Mouse (Mus musculus): ENCODE results near the gene Tmem33. TPM values are rescaled to one million over a fixed set of nuclear protein-coding genes. Genes with fewer than 3 reads are reported as not detected.

Gene Tmem33
- polyA plus RNA-seq, 1 experiment from 2014 or later: 117 TPM

- no peak overlapping the region for H3K4me3 ChIP-seq (ENCODE audit: low read depth, low read length)
- H3K36me3 ChIP-seq (ENCODE audit: control insufficient read depth, insufficient read depth, low read length): peaks cover 16% of the 10 kb centered on the region
- H3K9ac ChIP-seq (ENCODE audit: low read length): no peak overlapping the region
- no peaks in the 10 kb centered on the region for H3K9me3 ChIP-seq (ENCODE audit: control insufficient read depth, low read length)
- H3K27ac ChIP-seq (ENCODE audit: low read depth, low read length): no peak overlapping the region
- no peaks in the 10 kb centered on the region for H3K27me3 ChIP-seq (ENCODE audit: control insufficient read depth, insufficient read depth, low read length)
- no peak for DNase-seq (ENCODE audit: low spot score)
- no peak overlapping the region for H3K4me2 ChIP-seq (ENCODE audit: low read depth, low read length, severe bottlenecking)
- no peak for ATAC-seq (replicated peaks; ENCODE audit: low FRiP score)
- no peaks in the 10 kb centered on the region for H3K4me1 ChIP-seq (replicated peaks; ENCODE audit: control insufficient read depth, insufficient read depth, low read length)
- WGBS: 93% methylated on average over 8 of the region's 8 CpGs
Measured at GRCm38 (mm10) chr5:67269309-67269708, 8.9 kb downstream of the Tmem33 start.

- no peak overlapping the region for H3K9ac ChIP-seq (ENCODE audit: low read length)
- H3K4me3 ChIP-seq (ENCODE audit: low read depth, low read length): no peak overlapping the region
- no peaks in the 10 kb centered on the region for H3K4me1 ChIP-seq (replicated peaks; ENCODE audit: control insufficient read depth, insufficient read depth, low read length)
- H3K4me2 ChIP-seq (ENCODE audit: low read depth, low read length, severe bottlenecking): no peak overlapping the region
- H3K27ac ChIP-seq (ENCODE audit: low read depth, low read length): no peak overlapping the region
- no peaks in the 10 kb centered on the region; the same call in 1 of the 2 replicates for H3K36me3 ChIP-seq (ENCODE audit: control insufficient read depth, insufficient read depth, low read length)
- no peaks in the 10 kb centered on the region for H3K9me3 ChIP-seq (ENCODE audit: control insufficient read depth, low read length)
- no peak for DNase-seq (ENCODE audit: low spot score)
- 93% methylated on average over 9 of the region's 9 CpGs for WGBS
- ATAC-seq (replicated peaks; ENCODE audit: low FRiP score): no peak
- H3K27me3 ChIP-seq (ENCODE audit: control insufficient read depth, insufficient read depth, low read length): no peaks in the 10 kb centered on the region
Measured at GRCm38 (mm10) chr5:67279407-67279806, 19.0 kb downstream of the Tmem33 start.

GRCm38 (mm10) chr5:67279840-67280239, 19.5 kb downstream of the Tmem33 start:
- H3K9ac ChIP-seq (ENCODE audit: low read length): no peak overlapping the region
- no peaks in the 10 kb centered on the region for H3K27me3 ChIP-seq (ENCODE audit: control insufficient read depth, insufficient read depth, low read length)
- no peak overlapping the region for H3K4me2 ChIP-seq (ENCODE audit: low read depth, low read length, severe bottlenecking)
- WGBS: 96% methylated on average over 4 of the region's 4 CpGs
- H3K4me1 ChIP-seq (replicated peaks; ENCODE audit: control insufficient read depth, insufficient read depth, low read length): no peaks in the 10 kb centered on the region
- H3K36me3 ChIP-seq (ENCODE audit: control insufficient read depth, insufficient read depth, low read length): no peaks in the 10 kb centered on the region; the same call in 1 of the 2 replicates
- no peak for DNase-seq (ENCODE audit: low spot score)
- no peak for ATAC-seq (replicated peaks; ENCODE audit: low FRiP score)
- H3K9me3 ChIP-seq (ENCODE audit: control insufficient read depth, low read length): no peaks in the 10 kb centered on the region
- no peak overlapping the region for H3K27ac ChIP-seq (ENCODE audit: low read depth, low read length)
- no peak overlapping the region for H3K4me3 ChIP-seq (ENCODE audit: low read depth, low read length)

- no peak overlapping the region for H3K4me2 ChIP-seq (ENCODE audit: low read depth, low read length, severe bottlenecking)
- WGBS: 96% methylated on average over 4 of the region's 4 CpGs
- no peak overlapping the region for H3K9ac ChIP-seq (ENCODE audit: low read length)
- H3K27ac ChIP-seq (ENCODE audit: low read depth, low read length): no peak overlapping the region
- DNase-seq (ENCODE audit: low spot score) (no peak), ATAC-seq (replicated peaks; ENCODE audit: low FRiP score) (no peak)
- no peaks in the 10 kb centered on the region for H3K27me3 ChIP-seq (ENCODE audit: control insufficient read depth, insufficient read depth, low read length)
- H3K9me3 ChIP-seq (ENCODE audit: control insufficient read depth, low read length): no peaks in the 10 kb centered on the region
- H3K4me1 ChIP-seq (replicated peaks; ENCODE audit: control insufficient read depth, insufficient read depth, low read length): no peaks in the 10 kb centered on the region
- no peak overlapping the region for H3K4me3 ChIP-seq (ENCODE audit: low read depth, low read length)
- H3K36me3 ChIP-seq (ENCODE audit: control insufficient read depth, insufficient read depth, low read length): no peaks in the 10 kb centered on the region; the same call in 1 of the 2 replicates
Measured at GRCm38 (mm10) chr5:67280400-67280799, 20.0 kb downstream of the Tmem33 start.

GRCm38 (mm10) chr5:67295029-67295428, 34.7 kb downstream of the Tmem33 start:
- Histone ChIP-seq H3K9me3 (ENCODE audit: control insufficient read depth, low read length) (no peaks in the 10 kb centered on the region), H3K27ac (ENCODE audit: low read depth, low read length) (no peak overlapping the region), H3K9ac (ENCODE audit: low read length) (no peak overlapping the region), H3K36me3 (ENCODE audit: control insufficient read depth, insufficient read depth, low read length) (no peaks in the 10 kb centered on the region), H3K4me2 (ENCODE audit: low read depth, low read length, severe bottlenecking) (no peak overlapping the region), H3K4me3 (ENCODE audit: low read depth, low read length) (no peak overlapping the region), H3K4me1 (replicated peaks; ENCODE audit: control insufficient read depth, insufficient read depth, low read length) (no peaks in the 10 kb centered on the region), H3K27me3 (ENCODE audit: control insufficient read depth, insufficient read depth, low read length) (no peaks in the 10 kb centered on the region)
- 79% methylated on average over 3 of the region's 3 CpGs for WGBS
- no peak for ATAC-seq (replicated peaks; ENCODE audit: low FRiP score)
- DNase-seq (ENCODE audit: low spot score): no peak

- 93% methylated on average over 6 of the region's 6 CpGs for WGBS
- Histone ChIP-seq H3K9me3 (ENCODE audit: control insufficient read depth, low read length) (no peaks in the 10 kb centered on the region), H3K4me1 (replicated peaks; ENCODE audit: control insufficient read depth, insufficient read depth, low read length) (no peaks in the 10 kb centered on the region), H3K9ac (ENCODE audit: low read length) (no peak overlapping the region), H3K4me3 (ENCODE audit: low read depth, low read length) (no peak overlapping the region), H3K36me3 (ENCODE audit: control insufficient read depth, insufficient read depth, low read length) (no peaks in the 10 kb centered on the region), H3K4me2 (ENCODE audit: low read depth, low read length, severe bottlenecking) (no peak overlapping the region), H3K27ac (ENCODE audit: low read depth, low read length) (no peak overlapping the region), H3K27me3 (ENCODE audit: control insufficient read depth, insufficient read depth, low read length) (no peaks in the 10 kb centered on the region)
- ATAC-seq (replicated peaks; ENCODE audit: low FRiP score): no peak
- no peak for DNase-seq (ENCODE audit: low spot score)
Measured at GRCm38 (mm10) chr5:67295682-67296081, 35.3 kb downstream of the Tmem33 start.

- DNase-seq (ENCODE audit: low spot score) (no peak), ATAC-seq (replicated peaks; ENCODE audit: low FRiP score) (no peak)
- no peak overlapping the region for H3K9ac ChIP-seq (ENCODE audit: low read length)
- WGBS: 96% methylated on average over 1 of the region's 1 CpGs
- H3K36me3 ChIP-seq (ENCODE audit: control insufficient read depth, insufficient read depth, low read length): no peaks in the 10 kb centered on the region
- no peaks in the 10 kb centered on the region for H3K9me3 ChIP-seq (ENCODE audit: control insufficient read depth, low read length)
- no peaks in the 10 kb centered on the region for H3K27me3 ChIP-seq (ENCODE audit: control insufficient read depth, insufficient read depth, low read length)
- H3K27ac ChIP-seq (ENCODE audit: low read depth, low read length): no peak overlapping the region
- no peaks in the 10 kb centered on the region for H3K4me1 ChIP-seq (replicated peaks; ENCODE audit: control insufficient read depth, insufficient read depth, low read length)
- no peak overlapping the region for H3K4me3 ChIP-seq (ENCODE audit: low read depth, low read length)
- H3K4me2 ChIP-seq (ENCODE audit: low read depth, low read length, severe bottlenecking): no peak overlapping the region
Measured at GRCm38 (mm10) chr5:67296171-67296570, 35.8 kb downstream of the Tmem33 start.

GRCm38 (mm10) chr5:67297026-67297813, 36.9 kb downstream of the Tmem33 start:
- no peaks in the 10 kb centered on the region for H3K4me1 ChIP-seq (replicated peaks; ENCODE audit: control insufficient read depth, insufficient read depth, low read length)
- H3K9ac ChIP-seq (ENCODE audit: low read length): no peak overlapping the region
- WGBS: 89% methylated on average over 5 of the region's 5 CpGs
- H3K4me3 ChIP-seq (ENCODE audit: low read depth, low read length): no peak overlapping the region
- ATAC-seq (replicated peaks; ENCODE audit: low FRiP score) (no peak), DNase-seq (ENCODE audit: low spot score) (no peak)
- H3K9me3 ChIP-seq (ENCODE audit: control insufficient read depth, low read length): no peaks in the 10 kb centered on the region
- H3K27me3 ChIP-seq (ENCODE audit: control insufficient read depth, insufficient read depth, low read length): no peaks in the 10 kb centered on the region
- no peak overlapping the region for H3K4me2 ChIP-seq (ENCODE audit: low read depth, low read length, severe bottlenecking)
- H3K27ac ChIP-seq (ENCODE audit: low read depth, low read length): no peak overlapping the region
- H3K36me3 ChIP-seq (ENCODE audit: control insufficient read depth, insufficient read depth, low read length): no peaks in the 10 kb centered on the region

GRCm38 (mm10) chr5:67299847-67300412, 39.6 kb downstream of the Tmem33 start:
- no peaks in the 10 kb centered on the region for H3K27me3 ChIP-seq (ENCODE audit: control insufficient read depth, insufficient read depth, low read length)
- no peak overlapping the region for H3K9ac ChIP-seq (ENCODE audit: low read length)
- H3K4me1 ChIP-seq (replicated peaks; ENCODE audit: control insufficient read depth, insufficient read depth, low read length): no peaks in the 10 kb centered on the region
- H3K27ac ChIP-seq (ENCODE audit: low read depth, low read length): no peak overlapping the region
- 93% methylated on average over 6 of the region's 6 CpGs for WGBS
- no peaks in the 10 kb centered on the region for H3K36me3 ChIP-seq (ENCODE audit: control insufficient read depth, insufficient read depth, low read length)
- DNase-seq (ENCODE audit: low spot score) (no peak), ATAC-seq (replicated peaks; ENCODE audit: low FRiP score) (no peak)
- no peak overlapping the region for H3K4me2 ChIP-seq (ENCODE audit: low read depth, low read length, severe bottlenecking)
- H3K4me3 ChIP-seq (ENCODE audit: low read depth, low read length): no peak overlapping the region
- H3K9me3 ChIP-seq (ENCODE audit: control insufficient read depth, low read length): no peaks in the 10 kb centered on the region

Data from forebrain, embryonic 11.5 days (tissue).